Mouse (Mus musculus): ENCODE measurements around the gene Gm43518. TPM values are rescaled to one million over a fixed set of nuclear protein-coding genes. Genes with fewer than 3 reads are reported as not detected.

Gm43518 gene
- polyA plus RNA-seq, 1 experiment from 2014 or later, result 3.4 TPM

DNA sequence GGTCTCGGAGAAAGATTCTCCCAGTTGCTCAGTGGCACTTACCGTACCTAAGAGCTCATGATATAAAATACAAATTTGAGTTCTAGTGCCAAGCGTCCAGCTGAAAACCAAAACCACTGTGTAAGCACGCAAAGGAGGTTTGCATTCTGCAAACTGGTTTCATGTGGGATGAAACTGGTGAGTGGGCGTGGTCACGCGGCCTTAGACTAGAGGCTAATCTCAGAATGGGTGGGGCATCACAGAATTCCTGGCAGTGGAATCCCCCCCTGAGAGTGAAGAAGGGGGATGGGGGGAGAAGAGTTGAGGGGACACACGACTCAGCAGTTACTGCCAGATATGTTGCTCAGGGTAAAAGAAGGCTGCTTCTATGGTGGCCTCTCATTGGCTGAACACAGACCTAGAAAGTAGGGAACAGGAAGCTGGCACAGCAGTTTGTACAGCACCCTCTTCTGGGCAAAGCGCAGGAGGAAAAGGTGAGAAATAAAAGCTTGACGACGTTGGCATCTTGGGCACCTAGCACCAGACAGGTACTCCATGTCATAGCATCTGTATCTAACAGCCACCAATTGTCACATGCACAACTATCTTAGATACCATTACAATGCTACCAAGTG is 23.1 kb upstream of the Gm43518 start:
- ATAC-seq (ENCODE audit: low FRiP score), result no peak
- Histone ChIP-seq H3K4me1 (peaks cover 16% of the 10 kb centered on the region), H3K4me3 (replicated peaks) (no peak overlapping the region), H3K4me2 (no peak overlapping the region), H3K36me3 (replicated peaks) (peaks cover 8% of the 10 kb centered on the region), H3K9ac (no peak overlapping the region), H3K27me3 (no peaks in the 10 kb centered on the region), H3K9me3 (no peaks in the 10 kb centered on the region), H3K27ac (no peak overlapping the region)
- WGBS, result 72% methylated on average over 11 of the region's 11 CpGs

DNA sequence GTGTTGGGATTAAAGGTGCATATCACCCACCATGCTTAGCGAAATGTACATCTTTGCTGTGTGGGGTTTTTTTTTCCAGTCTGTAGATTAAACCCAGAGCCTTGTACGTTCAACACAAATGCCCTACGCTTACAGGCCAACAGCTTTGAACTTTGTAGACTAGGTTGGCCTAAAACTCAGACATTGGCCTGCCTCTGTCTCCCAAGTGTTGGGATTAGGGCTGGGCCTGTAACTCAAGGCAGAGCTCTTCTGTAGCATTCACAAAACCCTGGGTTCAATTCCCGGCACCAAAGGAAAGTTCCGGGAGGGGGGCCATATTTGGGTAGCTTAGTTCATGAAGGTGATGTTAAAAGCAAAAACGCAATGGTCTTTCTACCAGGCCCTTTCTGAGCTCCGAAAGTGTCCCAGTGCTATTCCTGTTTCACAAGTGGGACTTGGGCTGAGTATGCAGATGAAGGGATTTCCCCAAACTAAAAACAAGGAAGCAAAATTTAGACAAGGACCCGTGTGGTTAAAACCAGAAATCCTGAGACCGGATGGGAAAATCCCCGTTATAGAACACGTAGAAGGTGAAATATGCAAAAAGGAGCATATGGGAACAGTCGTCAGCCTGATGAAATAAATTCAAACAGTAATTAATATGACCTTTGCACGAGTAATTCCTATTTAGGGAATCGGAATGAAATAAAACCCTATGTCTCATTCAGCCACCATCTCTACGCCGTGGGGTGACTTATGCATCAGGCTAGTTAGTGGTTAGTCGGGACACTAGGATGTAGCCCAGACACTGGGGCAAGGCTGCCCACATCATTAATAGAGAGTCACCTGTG is 20.9 kb upstream of the Gm43518 start:
- Histone ChIP-seq H3K9me3 (no peaks in the 10 kb centered on the region), H3K9ac (0 out of 2 replicates have a peak overlapping the region, but pooled peaks have one; percentile 30), H3K4me3 (replicated peaks) (peak overlapping the region; percentile 95), H3K27ac (no peak overlapping the region), H3K27me3 (no peaks in the 10 kb centered on the region), H3K4me2 (peak overlapping the region; percentile 42), H3K36me3 (replicated peaks) (peaks cover 28% of the 10 kb centered on the region), H3K4me1 (peaks cover 16% of the 10 kb centered on the region)
- WGBS, result 76% methylated on average over 17 of the region's 17 CpGs
- no peak for ATAC-seq (ENCODE audit: low FRiP score)

GRCm38 (mm10) chr5:123906976-123907630 is 20.1 kb upstream of the Gm43518 start, which contains the start of gene Denr:
Denr (plus strand) TSS chr5:123907175.
- Histone ChIP-seq H3K4me2 (peak within 1 kb of the TSS; percentile 68), H3K27ac (peak within 1 kb of the TSS; percentile 89), H3K4me3 (replicated peaks) (peak within 1 kb of the TSS; percentile 95), H3K9ac (peak within 1 kb of the TSS; percentile 97), H3K9me3 (no peaks in the 10 kb centered on the region), H3K4me1 (peaks cover 16% of the 10 kb centered on the region), H3K27me3 (no peaks in the 10 kb centered on the region), H3K36me3 (replicated peaks) (peaks cover 34% of the 10 kb centered on the region)
- ATAC-seq (ENCODE audit: low FRiP score), result peak; percentile 95
- WGBS, result under 1% methylated on average over 60 of the region's 61 CpGs

DNA sequence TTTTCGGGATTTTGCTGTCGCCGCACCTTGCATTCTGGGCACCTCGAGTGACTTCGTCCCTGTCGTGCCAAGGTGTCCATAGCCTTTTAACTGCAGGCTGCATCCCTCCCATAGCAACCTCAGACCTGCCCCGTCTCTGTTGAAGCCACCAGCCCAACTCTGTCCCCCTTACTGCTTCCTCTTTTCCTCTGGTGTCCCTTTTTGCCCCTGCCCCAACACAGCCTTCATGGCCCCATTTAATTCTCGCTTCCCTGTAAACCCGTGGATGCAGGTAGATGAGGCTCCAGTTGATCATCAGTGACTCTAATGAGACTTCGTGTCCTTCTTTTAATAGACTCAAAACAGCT is 19.6 kb upstream of the Gm43518 start:
- Histone ChIP-seq H3K4me3 (replicated peaks) (peak overlapping the region; percentile 95), H3K9ac (peak overlapping the region; percentile 97), H3K27ac (peak overlapping the region; percentile 89), H3K27me3 (no peaks in the 10 kb centered on the region), H3K9me3 (no peaks in the 10 kb centered on the region), H3K36me3 (replicated peaks) (peaks cover 39% of the 10 kb centered on the region), H3K4me2 (peak overlapping the region; percentile 68), H3K4me1 (peaks cover 16% of the 10 kb centered on the region)
- WGBS, result 5% methylated on average over 10 of the region's 10 CpGs
- ATAC-seq (ENCODE audit: low FRiP score), result no peak

DNA sequence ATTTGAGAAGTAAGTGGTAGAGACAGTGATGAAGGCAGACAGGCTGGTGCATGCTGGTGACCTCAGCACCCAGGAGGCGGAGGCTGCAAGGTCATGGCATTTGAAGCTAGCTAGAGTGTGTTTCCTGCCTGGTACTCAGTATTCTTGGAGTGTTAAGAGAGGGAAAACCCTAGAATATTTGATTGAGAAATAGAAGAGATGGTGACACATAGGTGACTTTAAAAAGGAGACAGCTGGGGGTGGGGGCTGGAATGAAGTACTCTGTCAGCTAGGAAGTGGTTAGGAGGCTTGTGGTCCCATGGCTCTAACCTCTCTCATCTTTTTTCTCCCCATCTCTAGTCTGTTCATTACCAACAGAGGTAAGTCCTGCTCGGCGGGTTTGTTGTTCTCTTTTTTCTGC is 12.4 kb upstream of the Gm43518 start:
- H3K4me1 ChIP-seq, result no peaks in the 10 kb centered on the region
- no peaks in the 10 kb centered on the region for H3K27me3 ChIP-seq
- no peak overlapping the region for H3K9ac ChIP-seq
- H3K4me3 ChIP-seq (replicated peaks), result no peak overlapping the region
- peaks cover 90% of the 10 kb centered on the region for H3K36me3 ChIP-seq (replicated peaks)
- WGBS, result 93% methylated on average over 3 of the region's 3 CpGs
- ATAC-seq (ENCODE audit: low FRiP score), result no peak
- H3K9me3 ChIP-seq, result no peaks in the 10 kb centered on the region
- H3K4me2 ChIP-seq, result no peak overlapping the region
- H3K27ac ChIP-seq, result no peak overlapping the region

GRCm38 (mm10) chr5:123922112-123922511 is 5.1 kb upstream of the Gm43518 start:
- Histone ChIP-seq H3K4me1 (no peaks in the 10 kb centered on the region), H3K9me3 (no peaks in the 10 kb centered on the region), H3K27me3 (no peaks in the 10 kb centered on the region), H3K9ac (no peak overlapping the region), H3K4me2 (no peak overlapping the region), H3K27ac (no peak overlapping the region), H3K36me3 (replicated peaks) (peaks cover 91% of the 10 kb centered on the region), H3K4me3 (replicated peaks) (no peak overlapping the region)
- WGBS, result 94% methylated on average over 6 of the region's 6 CpGs
- no peak for ATAC-seq (ENCODE audit: low FRiP score)

GRCm38 (mm10) chr5:123930508-123930989 is 3.3 kb downstream of the Gm43518 start, which contains the start of gene Ccdc62:
Ccdc62 (plus strand) TSS chr5:123930679.
- Histone ChIP-seq H3K36me3 (replicated peaks) (peaks cover 30% of the 10 kb centered on the region), H3K9ac (peak within 1 kb of the TSS; percentile 87), H3K4me2 (peak within 1 kb of the TSS; percentile 82), H3K4me3 (replicated peaks) (peak within 1 kb of the TSS; percentile 80), H3K9me3 (no peaks in the 10 kb centered on the region), H3K27me3 (0 out of 2 replicates have a peak, but pooled peaks cover 4% of the 10 kb centered on the region), H3K4me1 (peaks cover 5% of the 10 kb centered on the region), H3K27ac (peak within 1 kb of the TSS; percentile 88)
- under 1% methylated on average over 56 of the region's 56 CpGs for WGBS
- peak; percentile 98 for ATAC-seq (ENCODE audit: low FRiP score)

DNA sequence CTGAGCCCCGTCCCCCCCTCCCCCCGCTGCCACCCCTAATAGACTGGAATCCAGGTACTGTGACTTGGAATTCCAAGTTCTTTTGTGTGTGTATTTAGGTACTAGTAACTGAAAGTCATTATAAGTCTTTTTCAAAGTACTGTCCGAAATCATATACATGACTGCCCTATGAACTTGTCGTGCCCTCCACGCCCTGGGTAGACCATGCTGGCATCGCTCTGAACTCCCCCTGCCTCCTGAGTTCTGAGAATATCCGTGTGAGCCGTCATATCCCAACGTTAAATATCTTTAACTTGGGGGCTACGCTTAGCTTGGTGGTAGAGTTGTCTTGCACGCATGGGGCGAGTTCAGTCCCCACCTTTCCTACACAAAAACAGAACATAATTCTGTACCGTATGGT is 3.9 kb downstream of the Gm43518 start:
- WGBS, result 52% methylated on average over 13 of the region's 13 CpGs
- H3K4me2 ChIP-seq, result peak overlapping the region; percentile 82
- H3K4me3 ChIP-seq (replicated peaks), result peak overlapping the region; percentile 80
- 0 out of 2 replicates have a peak, but pooled peaks cover 4% of the 10 kb centered on the region for H3K27me3 ChIP-seq
- no peaks in the 10 kb centered on the region for H3K9me3 ChIP-seq
- 0 out of 2 replicates have a peak overlapping the region, but pooled peaks have one; percentile 88 for H3K27ac ChIP-seq
- H3K4me1 ChIP-seq, result peaks cover 5% of the 10 kb centered on the region
- peaks cover 24% of the 10 kb centered on the region for H3K36me3 ChIP-seq (replicated peaks)
- no peak for ATAC-seq (ENCODE audit: low FRiP score)
- peak overlapping the region; percentile 87 for H3K9ac ChIP-seq

- Histone ChIP-seq H3K27me3 (0 out of 2 replicates have a peak, but pooled peaks cover 4% of the 10 kb centered on the region), H3K4me1 (peaks cover 5% of the 10 kb centered on the region), H3K4me3 (replicated peaks) (no peak overlapping the region), H3K27ac (no peak overlapping the region), H3K9ac (no peak overlapping the region), H3K4me2 (no peak overlapping the region), H3K36me3 (replicated peaks) (peaks cover 6% of the 10 kb centered on the region), H3K9me3 (no peaks in the 10 kb centered on the region)
- no peak for ATAC-seq (ENCODE audit: low FRiP score)
Measured at GRCm38 (mm10) chr5:123932927-123933326, 5.7 kb downstream of the Gm43518 start.

- H3K9ac ChIP-seq, result no peak overlapping the region
- no peak overlapping the region for H3K4me2 ChIP-seq
- H3K4me3 ChIP-seq (replicated peaks), result no peak overlapping the region
- no peak for ATAC-seq (ENCODE audit: low FRiP score)
- 0 out of 2 replicates have a peak, but pooled peaks cover 4% of the 10 kb centered on the region for H3K27me3 ChIP-seq
- peaks cover 5% of the 10 kb centered on the region for H3K4me1 ChIP-seq
- no peak overlapping the region for H3K27ac ChIP-seq
- peaks cover 4% of the 10 kb centered on the region for H3K36me3 ChIP-seq (replicated peaks)
- 92% methylated on average over 12 of the region's 12 CpGs for WGBS
- no peaks in the 10 kb centered on the region for H3K9me3 ChIP-seq
Measured at GRCm38 (mm10) chr5:123933556-123933955, 6.3 kb downstream of the Gm43518 start.

DNA sequence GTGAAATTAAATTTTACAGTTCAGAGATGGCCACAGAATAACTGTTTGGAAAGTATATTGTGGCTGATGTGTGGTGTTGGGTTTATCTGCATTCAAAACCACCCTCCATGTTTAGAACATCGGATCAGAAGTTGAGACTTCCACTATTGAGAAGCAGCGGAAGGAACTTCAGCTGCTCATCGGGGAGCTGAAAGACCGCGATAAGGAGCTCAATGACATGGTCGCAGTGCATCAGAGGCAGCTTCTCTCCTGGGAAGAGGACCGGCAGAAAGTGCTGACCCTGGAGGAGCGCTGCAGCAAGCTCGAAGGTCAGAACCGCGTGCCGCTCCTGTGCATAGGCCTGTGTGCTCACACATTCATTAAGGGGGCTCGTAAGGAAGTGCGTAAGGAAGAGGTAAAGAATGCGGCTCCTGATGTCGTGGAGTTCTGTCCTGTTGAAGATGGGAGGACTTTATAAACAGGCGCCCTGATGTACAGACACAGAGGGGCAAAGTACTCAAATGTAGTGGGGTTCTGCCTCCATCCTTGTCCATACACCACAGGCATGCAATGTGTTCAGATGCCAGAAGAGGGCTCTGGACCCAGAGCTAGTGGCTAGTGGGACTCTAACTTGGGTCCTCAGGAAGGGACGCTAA is 6.9 kb downstream of the Gm43518 start:
- Histone ChIP-seq H3K4me1 (peaks cover 5% of the 10 kb centered on the region), H3K4me2 (no peak overlapping the region), H3K27me3 (0 out of 2 replicates have a peak, but pooled peaks cover 4% of the 10 kb centered on the region), H3K9me3 (no peaks in the 10 kb centered on the region), H3K36me3 (replicated peaks) (no peaks in the 10 kb centered on the region), H3K4me3 (replicated peaks) (no peak overlapping the region), H3K9ac (no peak overlapping the region), H3K27ac (no peak overlapping the region)
- ATAC-seq (ENCODE audit: low FRiP score), result no peak
- 39% methylated on average over 18 of the region's 18 CpGs for WGBS

DNA sequence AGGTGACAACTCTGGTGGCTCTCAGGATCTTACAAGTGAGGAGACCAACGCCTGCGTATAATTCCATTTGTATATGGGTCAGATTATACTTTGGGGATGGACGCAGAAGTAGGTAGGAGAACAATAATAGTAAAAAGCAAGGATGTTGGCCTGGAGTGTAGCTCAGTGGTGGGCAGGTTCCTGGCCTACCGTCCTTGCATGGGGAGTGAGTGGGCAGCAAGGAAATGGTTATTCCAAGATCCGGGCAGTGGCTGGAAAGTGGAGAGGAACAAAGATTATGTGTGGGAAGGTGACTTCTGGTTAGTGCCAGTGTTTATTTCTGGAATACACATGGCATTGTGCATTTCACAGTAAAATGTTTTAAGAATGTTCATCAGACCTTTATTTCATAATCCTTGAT is 8.7 kb downstream of the Gm43518 start:
- H3K9ac ChIP-seq, result no peak overlapping the region
- 92% methylated on average over 5 of the region's 5 CpGs for WGBS
- H3K9me3 ChIP-seq, result no peaks in the 10 kb centered on the region
- H3K27ac ChIP-seq, result no peak overlapping the region
- H3K27me3 ChIP-seq, result 0 out of 2 replicates have a peak, but pooled peaks cover 4% of the 10 kb centered on the region
- peaks cover 4% of the 10 kb centered on the region for H3K4me1 ChIP-seq
- ATAC-seq (ENCODE audit: low FRiP score), result no peak
- H3K4me2 ChIP-seq, result no peak overlapping the region
- no peaks in the 10 kb centered on the region for H3K36me3 ChIP-seq (replicated peaks)
- H3K4me3 ChIP-seq (replicated peaks), result no peak overlapping the region

Measured in forebrain, embryonic 12.5 days (tissue).